Mouse (Mus musculus): ENCODE measurements at regions not wholly inside any gene's neighbourhood (a gene's known extent, or its start where the extent isn't known, plus 50 kb on each side); places are given as distances from the start of the nearest gene placed in this dataset.

- no peak for TF ChIP-seq CTCF (IDR thresholded peaks at IDR 0.05; ENCODE audit: low read depth, low read length)
- no peak for TF ChIP-seq EP300 (IDR thresholded peaks at IDR 0.05; ENCODE audit: insufficient read depth, low read depth, low read length)
- TF ChIP-seq POLR2A (IDR thresholded peaks at IDR 0.05; ENCODE audit: insufficient read depth, low read length) = no peak
These were observed 502.4 kb upstream of the Cdh18 start for GRCm38 (mm10) chr15:22046423-22046822.

Measured in ES-Bruce4 (cell line).